Mouse (Mus musculus) monocyte, adult 2 months (primary cell): ENCODE measurements around the gene Tnnt3.
A peak's percentile ranks its signal among the peaks of the same experiment; 100 is the strongest.

ENCODE experiments used
- DNase-seq, 2 experiments: peaks; one replicate each; pipeline ENCODE4 v3.0.0; 2022; ENCODE audit warnings: low spot score in 2 of 2, low read depth in 1 of 2

Gene Tnnt3

GRCm38 (mm10) chr7:142498575-142498974 is at the start of gene Tnnt3:
Gene Tnnt3, plus strand, starts transcription at chr7:142498836.
- DNase-seq = no peak

GRCm38 (mm10) chr7:142449038-142449617 is 49.5 kb upstream of the Tnnt3 start:
- DNase-seq = no peak

- DNase-seq = no peak
Observed at GRCm38 (mm10) chr7:142454706-142455105, 43.9 kb upstream of the Tnnt3 start.

GRCm38 (mm10) chr7:142455251-142455650 is 43.4 kb upstream of the Tnnt3 start:
- no peak for DNase-seq

GRCm38 (mm10) chr7:142456806-142457205 is 41.8 kb upstream of the Tnnt3 start:
- no peak for DNase-seq

GRCm38 (mm10) chr7:142457227-142457811 is 41.3 kb upstream of the Tnnt3 start:
- no peak for DNase-seq

- DNase-seq = no peak
Observed at GRCm38 (mm10) chr7:142458026-142458425, 40.6 kb upstream of the Tnnt3 start.

- no peak for DNase-seq
Observed at GRCm38 (mm10) chr7:142458676-142459298, 39.8 kb upstream of the Tnnt3 start.

- no peak for DNase-seq
Observed at GRCm38 (mm10) chr7:142459299-142459691, 39.3 kb upstream of the Tnnt3 start.

GRCm38 (mm10) chr7:142460636-142461077 is 38.0 kb upstream of the Tnnt3 start, which contains the start of gene Lsp1:
Gene Lsp1, plus strand, starts transcription at chr7:142460809.
- no peak for DNase-seq

GRCm38 (mm10) chr7:142461446-142461845 is 37.2 kb upstream of the Tnnt3 start:
- DNase-seq = no peak

GRCm38 (mm10) chr7:142462190-142462589 is 36.4 kb upstream of the Tnnt3 start:
- DNase-seq = no peak

- DNase-seq = peak in 1 of 2 experiments; percentile 31
Observed at GRCm38 (mm10) chr7:142462594-142463078, 36.0 kb upstream of the Tnnt3 start.

- no peak for DNase-seq
Observed at GRCm38 (mm10) chr7:142470171-142470691, 28.4 kb upstream of the Tnnt3 start.

- no peak for DNase-seq
Observed at GRCm38 (mm10) chr7:142470808-142471413, 27.7 kb upstream of the Tnnt3 start.

GRCm38 (mm10) chr7:142471414-142471861 is 27.2 kb upstream of the Tnnt3 start:
- DNase-seq = no peak

- no peak for DNase-seq
Observed at GRCm38 (mm10) chr7:142471884-142472570, 26.6 kb upstream of the Tnnt3 start.

GRCm38 (mm10) chr7:142472936-142473335 is 25.7 kb upstream of the Tnnt3 start:
- DNase-seq = no peak

- no peak for DNase-seq
Observed at GRCm38 (mm10) chr7:142473476-142473875, 25.2 kb upstream of the Tnnt3 start.

GRCm38 (mm10) chr7:142474799-142475198 is 23.8 kb upstream of the Tnnt3 start:
- DNase-seq = no peak

- no peak for DNase-seq
Observed at GRCm38 (mm10) chr7:142475641-142476040, 23.0 kb upstream of the Tnnt3 start.
